Mouse (Mus musculus) monocyte, adult 2 months (primary cell): ENCODE measurements around the gene Alg3.

ENCODE experiments used
- DNase-seq, 2 experiments: peaks; one replicate each; pipeline ENCODE4 v3.0.0; 2022; ENCODE audit warnings: low spot score in 2 of 2, low read depth in 1 of 2

Alg3 gene

GRCm38 (mm10) chr16:20610501-20611356 lies 806 bp downstream of the Alg3 start:
- peak in 1 of 2 experiments; percentile 69 for DNase-seq

DNA sequence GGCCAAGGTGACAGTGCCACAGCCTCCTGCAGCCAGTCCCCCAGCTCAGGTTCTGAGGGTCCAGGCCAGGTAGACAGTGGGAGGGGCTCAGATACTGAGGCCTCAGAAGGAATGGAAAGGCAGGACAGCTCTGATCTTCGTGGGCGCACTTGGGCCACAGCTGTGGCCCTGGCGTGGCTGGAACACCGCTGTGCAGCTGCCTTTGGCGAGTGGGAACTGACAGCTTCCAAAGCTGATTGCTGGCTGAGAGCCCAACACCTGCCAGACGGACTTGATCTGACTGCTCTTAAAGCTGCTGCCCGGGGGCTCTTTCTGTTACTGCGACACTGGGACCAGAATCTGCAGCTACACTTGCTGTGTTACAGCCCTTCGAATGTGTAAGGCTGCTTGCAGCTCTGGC lies 6.8 kb downstream of the Alg3 start:
- DNase-seq: no peak

GRCm38 (mm10) chr16:20600511-20600910 lies 11.0 kb downstream of the Alg3 start:
- no peak for DNase-seq

- no peak for DNase-seq
Measured at GRCm38 (mm10) chr16:20596687-20597441, 14.7 kb downstream of the Alg3 start.

DNA sequence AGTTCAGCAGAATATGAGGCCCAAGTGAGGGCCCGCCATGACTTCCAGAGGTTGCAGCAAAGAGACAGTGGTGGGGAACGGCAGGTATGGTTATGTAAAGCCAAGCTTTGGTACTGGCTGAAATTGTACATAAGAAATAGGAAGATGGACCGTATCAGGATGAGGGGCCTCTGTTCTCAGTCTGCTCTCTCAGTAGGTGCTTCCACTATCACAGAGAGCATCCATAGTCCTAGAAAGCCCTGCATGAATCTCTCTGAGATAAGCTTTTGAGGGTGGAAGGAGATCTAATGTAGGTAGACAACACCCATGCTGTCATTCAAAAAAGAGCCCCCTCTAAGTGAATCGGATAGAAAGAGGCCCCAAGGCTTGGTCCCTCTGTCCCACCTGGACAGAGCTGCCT lies 15.8 kb downstream of the Alg3 start:
- no peak for DNase-seq

DNA sequence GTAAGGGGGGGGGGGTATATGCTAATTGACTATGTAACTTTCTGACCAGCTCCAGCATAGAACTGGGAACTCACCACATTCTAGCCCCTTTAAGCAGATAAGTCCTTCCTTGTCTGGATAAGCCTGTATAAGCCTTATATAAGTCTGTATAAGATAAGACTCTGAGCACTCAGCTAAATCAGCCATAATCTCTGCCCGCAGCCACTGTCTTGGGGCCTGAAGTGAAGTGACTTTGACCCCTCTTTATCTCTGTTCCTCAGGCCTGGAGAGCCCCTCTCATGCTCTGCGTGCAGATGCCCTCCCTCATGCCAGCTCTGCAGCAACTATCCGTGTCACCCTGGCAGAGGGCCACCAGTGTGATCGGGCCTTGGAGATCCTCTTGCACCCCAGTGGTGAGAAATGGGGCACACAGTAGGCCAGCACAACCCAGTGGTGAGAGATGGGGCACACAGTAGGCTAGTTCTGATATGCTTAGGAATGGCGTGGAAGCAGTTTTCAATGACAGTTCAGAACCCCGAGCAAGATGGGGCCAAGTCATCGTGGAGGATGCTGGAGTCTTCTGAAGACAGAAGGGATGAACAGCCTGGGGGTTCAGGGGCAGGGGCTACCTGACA lies 16.4 kb downstream of the Alg3 start:
- DNase-seq: no peak

DNA sequence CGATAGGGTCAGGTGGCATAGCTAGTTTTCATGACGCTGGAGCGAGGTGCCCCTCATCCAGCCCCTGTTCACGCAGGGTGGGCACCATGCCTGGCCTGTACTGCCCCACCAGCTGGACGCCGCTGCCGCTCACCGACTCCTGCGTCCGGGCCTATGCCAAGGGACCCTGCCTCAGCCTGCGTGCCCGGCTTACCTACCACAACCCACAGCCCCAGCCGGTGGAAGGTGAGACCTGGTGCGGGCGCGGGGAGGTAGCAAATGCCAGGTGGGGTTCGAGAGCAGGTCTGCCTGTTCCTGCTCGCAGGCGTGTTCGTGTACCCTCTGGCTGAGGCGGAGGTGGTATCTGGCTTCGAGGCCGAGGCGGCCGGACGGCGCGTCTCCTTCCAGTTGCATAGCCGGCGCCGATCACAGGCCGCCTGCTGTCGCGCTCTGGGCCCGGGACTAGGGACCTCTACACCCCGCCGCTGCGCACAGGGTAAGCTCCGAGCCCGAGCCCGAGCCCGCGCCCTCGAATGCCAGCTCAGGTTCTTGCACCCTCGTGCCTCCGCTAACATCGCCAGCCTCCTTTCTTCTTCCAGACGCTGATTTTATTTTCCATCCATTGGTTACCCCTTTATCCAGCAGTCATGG lies 20.3 kb downstream of the Alg3 start:
- DNase-seq: no peak

DNA sequence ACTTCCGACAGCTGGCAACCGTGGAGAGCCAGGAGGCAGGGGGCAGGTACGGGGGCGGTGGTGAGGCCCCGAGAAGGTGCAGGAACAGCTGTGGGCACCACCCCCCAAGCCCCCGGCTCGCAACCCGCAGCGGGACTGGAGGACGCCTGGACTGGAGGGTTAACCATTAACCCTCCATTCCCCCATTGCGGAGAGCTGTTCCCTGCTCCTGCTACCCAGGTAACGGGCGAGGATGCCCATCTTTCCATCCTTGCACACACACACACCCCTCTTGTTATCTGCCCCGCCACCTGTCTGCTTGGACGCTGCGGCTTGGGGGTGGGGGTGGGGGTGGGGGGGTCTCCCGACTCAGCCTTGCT lies 20.9 kb downstream of the Alg3 start:
- no peak for DNase-seq

GRCm38 (mm10) chr16:20589939-20590679 lies 21.4 kb downstream of the Alg3 start:
- DNase-seq: no peak

GRCm38 (mm10) chr16:20589366-20589938 lies 22.1 kb downstream of the Alg3 start, which contains the start of gene Vwa5b2:
Gene Vwa5b2, plus strand, starts transcription at chr16:20589471.
- no peak for DNase-seq

DNA sequence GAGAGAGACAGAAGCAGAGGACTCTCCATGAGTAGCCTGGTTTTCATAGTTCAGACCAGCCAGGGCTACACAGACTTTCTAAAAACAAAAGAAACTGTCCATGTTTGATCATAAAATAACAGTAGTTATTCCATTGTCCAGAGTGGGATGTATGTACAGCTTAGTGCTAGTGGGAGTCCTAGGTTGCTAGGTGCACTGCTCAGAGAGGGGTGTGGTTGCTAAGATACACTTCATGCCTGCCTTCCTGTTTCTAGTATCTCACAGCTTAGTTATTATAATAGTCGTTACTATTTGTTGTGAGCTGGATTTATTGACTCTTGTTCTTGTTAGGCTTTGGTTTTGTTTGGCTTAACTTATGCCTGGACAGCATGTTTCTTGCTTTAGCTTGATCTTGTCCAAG lies 46.5 kb downstream of the Alg3 start:
- no peak for DNase-seq

DNA sequence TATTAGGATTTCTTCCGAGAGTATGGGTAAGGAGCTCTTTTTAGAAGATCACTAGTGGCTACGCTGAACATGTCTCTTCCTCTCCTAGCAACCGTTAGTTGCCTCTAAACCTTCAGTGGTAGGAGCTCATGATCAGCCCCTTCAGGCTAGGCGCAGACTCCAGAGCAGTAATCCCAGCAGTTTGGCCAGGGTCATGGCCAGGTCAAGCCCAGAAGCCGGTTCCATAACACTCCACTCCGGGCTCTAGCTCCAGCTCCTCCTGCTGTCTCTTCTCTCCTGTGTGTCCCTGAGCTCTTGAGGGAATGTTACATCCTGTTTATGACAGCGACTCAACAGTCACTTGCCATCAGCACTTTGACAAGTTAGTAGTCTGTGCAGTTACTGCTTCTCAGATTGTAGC lies 54.2 kb downstream of the Alg3 start:
- no peak for DNase-seq
